Mouse (Mus musculus) embryonic facial prominence, embryonic 11.5 days (tissue): ENCODE measurements at regions not wholly inside any gene's neighbourhood (a gene's known extent, or its start where the extent isn't known, plus 50 kb on each side); places are given as distances from the start of the nearest gene placed in this dataset.

Source experiments
- ATAC-seq: fragments of 200-750 bp; cut with Nextera tagmentation; replicated peaks from 2 replicates; pipeline ENCODE4 v1.8.0; 2017; ENCODE audit warnings: low read depth; ENCODE audit not compliant: insufficient number of reproducible peaks, low FRiP score, low TSS enrichment
- DNase-seq: peaks from one replicate; pipeline ENCODE4 v3.0.0-alpha.2; 2015; ENCODE audit warnings: low spot score
- H3K27ac ChIP-seq: fragments of 300-500 bp; sonication (generic); replicated peaks from 2 replicates; pipeline ENCODE4 v1.5.1; 2014; ENCODE audit warnings: mild to moderate bottlenecking, low read depth, low read length, control low read depth
- H3K27me3 ChIP-seq: fragments of 300-500 bp; sonication (generic); 2 replicates; pipeline ENCODE4 v1.6.1; 2014; ENCODE audit warnings: mild to moderate bottlenecking, low read length, moderate library complexity, mixed read lengths; ENCODE audit not compliant: control insufficient read depth, insufficient read depth
- H3K36me3 ChIP-seq: fragments of 300-500 bp; sonication (generic); replicated peaks from 2 replicates; pipeline ENCODE4 v1.6.1; 2014; ENCODE audit warnings: low read depth, mild to moderate bottlenecking, low read length, moderate library complexity, mixed read lengths; ENCODE audit not compliant: control insufficient read depth, insufficient read depth
- H3K4me1 ChIP-seq: fragments of 300-500 bp; sonication (generic); 2 replicates; pipeline ENCODE4 v1.6.1; 2014; ENCODE audit warnings: low read length, mixed read lengths; ENCODE audit not compliant: control insufficient read depth, insufficient read depth
- H3K4me2 ChIP-seq: fragments of 300-500 bp; sonication (generic); 2 replicates; pipeline ENCODE4 v1.6.1; 2014; ENCODE audit warnings: low read depth, mild to moderate bottlenecking, control low read depth, low read length, moderate library complexity
- H3K4me3 ChIP-seq: fragments of 300-500 bp; sonication (generic); 2 replicates; pipeline ENCODE4 v1.5.1; 2014; ENCODE audit warnings: low read depth, low read length, control low read depth
- H3K9ac ChIP-seq: fragments of 300-500 bp; sonication (generic); replicated peaks from 2 replicates; pipeline ENCODE4 v1.6.1; 2014; ENCODE audit warnings: mild to moderate bottlenecking, control low read depth, low read length
- H3K9me3 ChIP-seq: fragments of 300-500 bp; sonication (generic); replicated peaks from 2 replicates; pipeline ENCODE4 v1.6.1; 2016; ENCODE audit warnings: mild to moderate bottlenecking, low read length, inconsistent platforms, mixed read lengths; ENCODE audit not compliant: control insufficient read depth
- WGBS: fragments of 180-500 bp; shearing (Covaris S2); extraction: QIAGEN DNeasy Blood & Tissue Kit; methylation state at CpG from one replicate; pipeline ENCODE4 v1.1.7; 2014; 5-methylcytosine and 5-hydroxymethylcytosine counted together

GRCm38 (mm10) chr2:118025829-118026735 lies 85.6 kb upstream of the Thbs1 start:
- ATAC-seq (no peak), DNase-seq (peak; percentile 10)
- Histone ChIP-seq H3K9ac (no peak overlapping the region), H3K4me2 (no peak overlapping the region), H3K36me3 (no peaks in the 10 kb centered on the region), H3K4me3 (no peak overlapping the region), H3K9me3 (no peaks in the 10 kb centered on the region), H3K27me3 (no peaks in the 10 kb centered on the region), H3K4me1 (no peaks in the 10 kb centered on the region), H3K27ac (no peak overlapping the region)
- WGBS, result 78% methylated on average over 6 of the region's 6 CpGs

GRCm38 (mm10) chr2:118028881-118029280 lies 82.8 kb upstream of the Thbs1 start:
- no peaks in the 10 kb centered on the region for H3K4me1 ChIP-seq
- no peaks in the 10 kb centered on the region for H3K9me3 ChIP-seq
- no peak overlapping the region for H3K4me2 ChIP-seq
- no peak for DNase-seq
- H3K36me3 ChIP-seq, result no peaks in the 10 kb centered on the region
- H3K9ac ChIP-seq, result no peak overlapping the region
- H3K4me3 ChIP-seq, result no peak overlapping the region
- ATAC-seq, result no peak
- 67% methylated on average over 1 of the region's 1 CpGs for WGBS
- H3K27ac ChIP-seq, result no peak overlapping the region
- H3K27me3 ChIP-seq, result no peaks in the 10 kb centered on the region

- no peak for ATAC-seq
- Histone ChIP-seq H3K4me3 (no peak overlapping the region), H3K9me3 (no peaks in the 10 kb centered on the region), H3K27ac (no peak overlapping the region), H3K36me3 (no peaks in the 10 kb centered on the region), H3K4me1 (no peaks in the 10 kb centered on the region), H3K4me2 (no peak overlapping the region), H3K9ac (no peak overlapping the region), H3K27me3 (no peaks in the 10 kb centered on the region)
- no peak for DNase-seq
- 70% methylated on average over 1 of the region's 1 CpGs for WGBS
Measured at GRCm38 (mm10) chr2:118029470-118030108, 82.1 kb upstream of the Thbs1 start.

GRCm38 (mm10) chr2:118031662-118032061 lies 80.0 kb upstream of the Thbs1 start:
- Histone ChIP-seq H3K27ac (no peak overlapping the region), H3K9me3 (no peaks in the 10 kb centered on the region), H3K4me1 (no peaks in the 10 kb centered on the region), H3K4me2 (no peak overlapping the region), H3K9ac (no peak overlapping the region), H3K36me3 (no peaks in the 10 kb centered on the region), H3K4me3 (no peak overlapping the region), H3K27me3 (no peaks in the 10 kb centered on the region)
- no peak for ATAC-seq
- no peak for DNase-seq
- 77% methylated on average over 2 of the region's 2 CpGs for WGBS

- Histone ChIP-seq H3K9me3 (no peaks in the 10 kb centered on the region), H3K4me1 (no peaks in the 10 kb centered on the region), H3K4me2 (no peak overlapping the region), H3K27ac (no peak overlapping the region), H3K9ac (no peak overlapping the region), H3K4me3 (no peak overlapping the region), H3K36me3 (no peaks in the 10 kb centered on the region), H3K27me3 (no peaks in the 10 kb centered on the region)
- 85% methylated on average over 4 of the region's 4 CpGs for WGBS
- ATAC-seq (no peak), DNase-seq (no peak)
Measured at GRCm38 (mm10) chr2:118033377-118033776, 78.3 kb upstream of the Thbs1 start.

- Histone ChIP-seq H3K9me3 (no peaks in the 10 kb centered on the region), H3K27me3 (no peaks in the 10 kb centered on the region), H3K4me3 (no peak overlapping the region), H3K9ac (no peak overlapping the region), H3K4me1 (no peaks in the 10 kb centered on the region), H3K27ac (no peak overlapping the region), H3K4me2 (no peak overlapping the region), H3K36me3 (no peaks in the 10 kb centered on the region)
- ATAC-seq (no peak), DNase-seq (no peak)
- 87% methylated on average over 3 of the region's 3 CpGs for whole genome bisulfite sequencing
Measured at GRCm38 (mm10) chr2:118034026-118034425, 77.7 kb upstream of the Thbs1 start.

GRCm38 (mm10) chr2:118035333-118035732 lies 76.3 kb upstream of the Thbs1 start:
- 100% methylated on average over 1 of the region's 1 CpGs for WGBS
- Histone ChIP-seq H3K27ac (no peak overlapping the region), H3K4me3 (no peak overlapping the region), H3K9ac (no peak overlapping the region), H3K36me3 (no peaks in the 10 kb centered on the region), H3K27me3 (no peaks in the 10 kb centered on the region), H3K4me1 (no peaks in the 10 kb centered on the region), H3K9me3 (no peaks in the 10 kb centered on the region), H3K4me2 (no peak overlapping the region)
- ATAC-seq, result no peak
- DNase-seq, result no peak
